Mouse (Mus musculus) kidney, adult 11 months (tissue): ENCODE results near the gene Carf.
"Not testable (repeated sequence)": the region's sequence is repeated elsewhere in the genome, so short reads cannot be mapped to it uniquely, and the experiment has no call there.

Experiments
- DNase-seq: peaks from one replicate; pipeline ENCODE4 v3.0.0; 2022

Carf gene

GRCm38 (mm10) chr1:60098024-60098781 is at the start of gene Carf, which contains the start of gene Wdr12:
TSS of gene Carf (plus strand) at chr1:60098247.
TSS of gene Wdr12 (minus strand) at chr1:60098645.
- peak; percentile 95 for DNase-seq

GRCm38 (mm10) chr1:60054659-60055058 is 43.4 kb upstream of the Carf start:
- DNase-seq = no peak

- DNase-seq = no peak
These were observed 41.7 kb upstream of the Carf start for GRCm38 (mm10) chr1:60056310-60056709.

GRCm38 (mm10) chr1:60070725-60071124 is 27.3 kb upstream of the Carf start:
- not testable (repeated sequence) for DNase-seq

GRCm38 (mm10) chr1:60074935-60075334 is 23.1 kb upstream of the Carf start:
- no peak for DNase-seq

GRCm38 (mm10) chr1:60075590-60075989 is 22.5 kb upstream of the Carf start:
- no peak for DNase-seq

GRCm38 (mm10) chr1:60076411-60076810 is 21.6 kb upstream of the Carf start:
- DNase-seq = no peak

GRCm38 (mm10) chr1:60096572-60097276 is 1.3 kb upstream of the Carf start:
- no peak for DNase-seq

GRCm38 (mm10) chr1:60097277-60098023 is 597 bp upstream of the Carf start:
- peak; percentile 68 for DNase-seq

GRCm38 (mm10) chr1:60098839-60099238 is 792 bp downstream of the Carf start:
- no peak for DNase-seq

GRCm38 (mm10) chr1:60104582-60104981 is 6.5 kb downstream of the Carf start:
- no peak for DNase-seq

GRCm38 (mm10) chr1:60117721-60118455 is 19.8 kb downstream of the Carf start:
- no peak for DNase-seq

GRCm38 (mm10) chr1:60137346-60137745 is 39.3 kb downstream of the Carf start:
- no peak for DNase-seq

- no peak for DNase-seq
These were observed 54.7 kb downstream of the Carf start for GRCm38 (mm10) chr1:60152700-60153099.

GRCm38 (mm10) chr1:60156651-60157050 is 58.6 kb downstream of the Carf start:
- DNase-seq = no peak

- peak; percentile 12 for DNase-seq
These were observed 60.4 kb downstream of the Carf start for GRCm38 (mm10) chr1:60158411-60158810.

- DNase-seq = no peak
These were observed 65.6 kb downstream of the Carf start for GRCm38 (mm10) chr1:60163676-60164075.

GRCm38 (mm10) chr1:60169626-60170025 is 71.6 kb downstream of the Carf start:
- DNase-seq = no peak

- DNase-seq = no peak
These were observed 72.2 kb downstream of the Carf start for GRCm38 (mm10) chr1:60170251-60170650.

- DNase-seq = no peak
These were observed 75.1 kb downstream of the Carf start for GRCm38 (mm10) chr1:60173119-60173518.

GRCm38 (mm10) chr1:60177814-60178213 is 79.8 kb downstream of the Carf start:
- DNase-seq = not testable (repeated sequence)

GRCm38 (mm10) chr1:60179376-60179775 is 81.3 kb downstream of the Carf start:
- no peak for DNase-seq
